Mouse (Mus musculus) G1E (cell line): ENCODE data around the gene Il4i1.

Source experiments
- CTCF ChIP-seq: IDR thresholded peaks from 2 replicates; pipeline ENCODE4 v1.5.1; 2012; ENCODE audit warnings: low read depth, low read length, inconsistent platforms, mixed read lengths
- GATA1 ChIP-seq: IDR thresholded peaks from 2 replicates; pipeline ENCODE4 v1.6.1; 2012; ENCODE audit warnings: borderline replicate concordance, low read length, inconsistent platforms, mixed read lengths
- POLR2AphosphoS5 ChIP-seq: IDR thresholded peaks from 2 replicates; pipeline ENCODE4 v1.6.1; 2012; ENCODE audit warnings: low read depth, low read length, inconsistent platforms; ENCODE audit not compliant: insufficient replicate concordance
- TAL1 ChIP-seq: conservative IDR thresholded peaks from 2 replicates; pipeline ENCODE4 v1.6.1; 2012; ENCODE audit warnings: low read depth, low read length, inconsistent platforms, mixed read lengths

- TF ChIP-seq CTCF (no peak), POLR2AphosphoS5 (no peak), TAL1 (no peak), GATA1 (no peak)
Measured at GRCm38 (mm10) chr7:44854356-44855031, 38.3 kb downstream of the Il4i1 start.
